Mouse (Mus musculus) MEL (cell line): ENCODE data around the gene 4930544D05Rik. TPM values are rescaled to one million over a fixed set of nuclear protein-coding genes. Genes with fewer than 3 reads are reported as not detected.

Source experiments
- DNase-seq: peaks from one replicate; pipeline ENCODE4 v3.0.0; 2011; ENCODE audit warnings: low read depth, low spot score
- H3K27ac ChIP-seq: 2 replicates; pipeline ENCODE4 v1.5.1; 2012; ENCODE audit warnings: low read depth, mild to moderate bottlenecking, control low read depth, low read length, moderate library complexity; ENCODE audit not compliant: control insufficient read depth
- H3K27me3 ChIP-seq, 2 experiments: fragments of 150-350 bp in 1 of 2; sonication (generic) in 1 of 2; 2 replicates each; pipeline ENCODE4 v1.6.1; 2012; ENCODE audit warnings: low read length in 2 of 2, mild to moderate bottlenecking in 2 of 2, improper control_type of control experiment in 1 of 2, moderate library complexity in 1 of 2; ENCODE audit not compliant: insufficient read depth in 2 of 2, control insufficient read depth in 1 of 2
- H3K36me3 ChIP-seq, 2 experiments: 2 replicates each; pipeline ENCODE4 v1.6.1; 2012 to 2014; ENCODE audit warnings: low read length in 2 of 2, improper control_type of control experiment in 1 of 2, inconsistent platforms in 1 of 2, mild to moderate bottlenecking in 1 of 2; ENCODE audit not compliant: insufficient read depth in 2 of 2, control insufficient read depth in 1 of 2
- H3K4me1 ChIP-seq, 2 experiments: fragments of 150-350 bp in 1 of 2; sonication (generic) in 1 of 2; 2 replicates each; pipeline ENCODE4 v1.6.1; 2012; ENCODE audit warnings: low read length in 2 of 2, improper control_type of control experiment in 1 of 2, mild to moderate bottlenecking in 1 of 2; ENCODE audit not compliant: insufficient read depth in 2 of 2, control insufficient read depth in 1 of 2
- H3K4me3 ChIP-seq, 2 experiments: fragments of 150-350 bp in 1 of 2; sonication (generic) in 1 of 2; 2 replicates each; pipeline ENCODE4 v1.5.1; 2012; ENCODE audit warnings: low read depth in 2 of 2, low read length in 2 of 2, mild to moderate bottlenecking in 2 of 2, moderate library complexity in 2 of 2, control low read depth in 1 of 2, improper control_type of control experiment in 1 of 2; ENCODE audit not compliant: control insufficient read depth in 1 of 2, insufficient read depth in 1 of 2
- H3K79me2 ChIP-seq: 2 replicates; pipeline ENCODE4 v1.6.1; 2012; ENCODE audit warnings: mild to moderate bottlenecking, low read length, moderate library complexity; ENCODE audit not compliant: control insufficient read depth, poor library complexity, insufficient read depth
- H3K9ac ChIP-seq: 2 replicates; pipeline ENCODE4 v1.6.1; 2012; ENCODE audit warnings: low read depth, mild to moderate bottlenecking, control low read depth, low read length, moderate library complexity; ENCODE audit not compliant: control insufficient read depth, poor library complexity, severe bottlenecking
- H3K9me3 ChIP-seq: fragments of 150-350 bp; sonication (generic); replicated peaks from 2 replicates; pipeline ENCODE4 v1.6.1; 2012; ENCODE audit warnings: mild to moderate bottlenecking, low read length, improper control_type of control experiment, moderate library complexity; ENCODE audit not compliant: insufficient read depth
- CHD1 ChIP-seq: IDR thresholded peaks from 2 replicates; pipeline ENCODE4 v1.6.1; 2012; ENCODE audit warnings: low read depth, mild to moderate bottlenecking, inconsistent platforms, low read length, improper control_type of control experiment
- CHD2 ChIP-seq: IDR thresholded peaks from 2 replicates; pipeline ENCODE4 v1.6.1; 2011; ENCODE audit warnings: low read length, improper control_type of control experiment
- EP300 ChIP-seq, 2 experiments: IDR thresholded peaks; 2 replicates each; pipeline ENCODE4 v1.6.1; 2011; ENCODE audit warnings: improper control_type of control experiment in 2 of 2, low read length in 2 of 2, low read depth in 1 of 2, mild to moderate bottlenecking in 1 of 2
- ETS1 ChIP-seq: IDR thresholded peaks from 2 replicates; pipeline ENCODE4 v1.6.1; 2012; ENCODE audit warnings: low read depth, mild to moderate bottlenecking, inconsistent platforms, low read length, improper control_type of control experiment, moderate library complexity
- HCFC1 ChIP-seq: IDR thresholded peaks from 2 replicates; pipeline ENCODE4 v1.6.1; 2012; ENCODE audit warnings: low read depth, mild to moderate bottlenecking, inconsistent platforms, low read length, improper control_type of control experiment, moderate library complexity
- MAFK ChIP-seq: IDR thresholded peaks from 2 replicates; pipeline ENCODE4 v1.6.1; 2011; ENCODE audit warnings: low read depth, mild to moderate bottlenecking, low read length, improper control_type of control experiment, borderline replicate concordance
- MAX ChIP-seq: IDR thresholded peaks from 2 replicates; pipeline ENCODE4 v1.6.1; 2011; ENCODE audit warnings: low read length, improper control_type of control experiment
- MAZ ChIP-seq: IDR thresholded peaks from 2 replicates; pipeline ENCODE4 v1.6.1; 2012; ENCODE audit warnings: low read depth, mild to moderate bottlenecking, inconsistent platforms, low read length, improper control_type of control experiment
- MEF2A ChIP-seq: IDR thresholded peaks from 2 replicates; pipeline ENCODE4 v1.6.1; 2014; ENCODE audit warnings: low read depth, mild to moderate bottlenecking, inconsistent platforms, low read length, improper control_type of control experiment; ENCODE audit not compliant: poor library complexity, insufficient replicate concordance, severe bottlenecking; ENCODE audit errors: extremely low read depth
- MXI1 ChIP-seq: IDR thresholded peaks from 2 replicates; pipeline ENCODE4 v1.6.1; 2011; ENCODE audit warnings: mild to moderate bottlenecking, low read depth, low read length, improper control_type of control experiment
- MYC ChIP-seq: IDR thresholded peaks from 2 replicates; pipeline ENCODE4 v1.6.1; 2011; ENCODE audit warnings: low read depth, mild to moderate bottlenecking, low read length, improper control_type of control experiment, moderate library complexity
- NRF1 ChIP-seq: IDR thresholded peaks from 2 replicates; pipeline ENCODE4 v1.6.1; 2014; ENCODE audit warnings: low read depth, mild to moderate bottlenecking, inconsistent platforms, low read length, improper control_type of control experiment, moderate library complexity; ENCODE audit not compliant: poor library complexity, insufficient read depth, severe bottlenecking
- POLR2AphosphoS5 ChIP-seq: IDR thresholded peaks from 2 replicates; pipeline ENCODE4 v1.6.1; 2012; ENCODE audit warnings: low read depth, borderline replicate concordance, mild to moderate bottlenecking, inconsistent platforms, low read length, moderate library complexity, mixed read lengths
- RAD21 ChIP-seq: IDR thresholded peaks from 2 replicates; pipeline ENCODE4 v1.6.1; 2011; ENCODE audit warnings: mild to moderate bottlenecking, low read depth, low read length, improper control_type of control experiment
- RCOR1 ChIP-seq: IDR thresholded peaks from 2 replicates; pipeline ENCODE4 v1.6.1; 2012; ENCODE audit warnings: low read depth, mild to moderate bottlenecking, inconsistent platforms, low read length, improper control_type of control experiment
- SIN3A ChIP-seq: IDR thresholded peaks from 2 replicates; pipeline ENCODE4 v1.6.1; 2012; ENCODE audit warnings: low read length, improper control_type of control experiment, inconsistent platforms
- SMC3 ChIP-seq: IDR thresholded peaks from 2 replicates; pipeline ENCODE4 v1.6.1; 2011; ENCODE audit warnings: low read depth, low read length, improper control_type of control experiment
- TAL1 ChIP-seq: IDR thresholded peaks from 2 replicates; pipeline ENCODE4 v1.6.1; 2012; ENCODE audit warnings: mild to moderate bottlenecking, inconsistent platforms, low read length, moderate library complexity, mixed read lengths
- TCF12 ChIP-seq: IDR thresholded peaks from 2 replicates; pipeline ENCODE4 v1.6.1; 2014; ENCODE audit warnings: low read depth, mild to moderate bottlenecking, inconsistent platforms, low read length, improper control_type of control experiment, moderate library complexity
- UBTF ChIP-seq: IDR thresholded peaks from 2 replicates; pipeline ENCODE4 v1.6.1; 2012; ENCODE audit warnings: low read depth, mild to moderate bottlenecking, inconsistent platforms, low read length, improper control_type of control experiment, moderate library complexity, borderline replicate concordance; ENCODE audit not compliant: insufficient read depth
- USF1 ChIP-seq: IDR thresholded peaks from 2 replicates; pipeline ENCODE4 v1.6.1; 2014; ENCODE audit warnings: low read depth, mild to moderate bottlenecking, inconsistent platforms, low read length, improper control_type of control experiment, moderate library complexity
- USF2 ChIP-seq, 2 experiments: IDR thresholded peaks; 2 replicates each; pipeline ENCODE4 v1.6.1; 2011 to 2012; ENCODE audit warnings: improper control_type of control experiment in 2 of 2, low read length in 2 of 2, borderline replicate concordance in 1 of 2, inconsistent platforms in 1 of 2, low read depth in 1 of 2, mild to moderate bottlenecking in 1 of 2; ENCODE audit not compliant: insufficient read depth in 1 of 2
- ZMIZ1 ChIP-seq: IDR thresholded peaks from 2 replicates; pipeline ENCODE4 v1.6.1; 2012; ENCODE audit warnings: low read depth, mild to moderate bottlenecking, inconsistent platforms, low read length, improper control_type of control experiment, moderate library complexity
- ZNF384 ChIP-seq: IDR thresholded peaks from 2 replicates; pipeline ENCODE4 v1.6.1; 2012; ENCODE audit warnings: low read depth, mild to moderate bottlenecking, inconsistent platforms, low read length, improper control_type of control experiment
- polyA plus RNA-seq, 2 experiments: library from polyadenylated mRNA; stranded (reverse) in 1 of 2; unstranded in 1 of 2; fragments of >175 nt in 1 of 2; fragments of >200 nt in 1 of 2; gene quantifications; 2 replicates each; pipeline versions ENCODE4 v1.2.1 to v1.2.4; 2012; ENCODE audit warnings: low replicate concordance in 2 of 2, low read depth in 1 of 2; ENCODE audit not compliant: insufficient read length in 2 of 2, insufficient read depth in 1 of 2, missing spikeins in 1 of 2
- total RNA-seq: library from RNA; depleted of rRNA; stranded (reverse); fragments of 300-350 nt; gene quantifications from 2 replicates; pipeline ENCODE4 v1.2.3, GENCODE M21; 2012

4930544D05Rik gene
- total and polyA plus RNA-seq, 3 experiments, result 0.10 TPM; not detected in 2

DNA sequence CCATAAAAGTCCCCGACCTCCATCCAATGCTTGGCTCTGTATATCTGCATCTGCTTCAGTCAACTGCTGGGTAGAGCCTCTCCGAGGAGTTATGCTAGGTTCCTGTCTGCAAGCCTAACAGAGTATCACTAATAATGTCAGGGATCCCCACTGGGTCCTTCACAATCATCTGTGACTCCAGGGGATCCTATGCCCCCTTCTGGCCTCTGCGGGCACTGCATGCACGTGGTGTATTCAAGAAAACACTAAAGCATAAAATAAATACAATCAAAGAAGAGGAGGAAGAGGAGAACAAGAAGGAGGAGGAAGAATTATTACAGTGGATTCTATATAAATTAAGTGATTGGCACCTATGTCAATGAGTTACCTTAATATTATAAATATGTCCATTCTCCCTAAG is 9.8 kb downstream of the 4930544D05Rik start (continued):
- TF ChIP-seq MXI1 (peak; percentile 55; the same call in 1 of the 2 replicates), USF2 (IDR thresholded peaks at IDR 0.05; ENCODE audit: borderline replicate concordance in 1 of 2, insufficient read depth in 1 of 2, low read depth in 1 of 2, low read length in 2 of 2) (no peak), MAZ (no peak), EP300 (IDR thresholded peaks at IDR 0.05; ENCODE audit: low read depth in 1 of 2, low read length in 2 of 2) (no peak), MAFK (no peak), ETS1 (no peak), TCF12 (no peak), ZMIZ1 (no peak), MAX (peak; percentile 85), ZNF384 (no peak), POLR2AphosphoS5 (no peak), CHD2 (no peak), HCFC1 (no peak), RCOR1 (no peak), USF1 (peak; percentile 59), UBTF (no peak), RAD21 (peak; percentile 76), MYC (peak; percentile 95), NRF1 (no peak), TAL1 (no peak), SMC3 (peak; percentile 91)

DNA sequence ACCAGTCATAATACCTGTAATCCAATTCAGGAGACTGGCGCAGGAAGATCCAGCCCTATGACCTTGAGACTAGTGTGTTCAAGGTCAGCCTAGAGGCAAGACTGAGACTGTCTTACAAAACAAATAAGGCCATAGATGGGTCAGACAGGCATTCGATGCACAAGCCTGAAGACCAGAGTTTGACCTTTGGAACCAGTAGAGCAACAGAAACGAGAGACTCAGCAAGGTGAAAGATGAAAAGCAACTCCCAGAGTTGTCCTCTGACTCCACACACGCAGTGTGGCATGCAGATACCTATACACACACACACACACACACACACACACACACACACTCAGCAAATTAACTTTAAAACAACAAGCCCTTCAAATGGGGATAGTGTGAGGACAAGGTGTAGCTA is 11.2 kb downstream of the 4930544D05Rik start:
- TF ChIP-seq CHD1 (no peak), POLR2AphosphoS5 (no peak), MAFK (no peak), SIN3A (no peak), MEF2A (no peak), ZNF384 (no peak)
- peaks cover 0 to 10% of the 10 kb centered on the region in 2 experiments; a peak in 2 of 4 replicates for H3K36me3 ChIP-seq
- H3K9ac ChIP-seq, result no peak overlapping the region
- peaks cover 5 to 15% of the 10 kb centered on the region in 2 experiments for H3K4me1 ChIP-seq
- no peaks in the 10 kb centered on the region for H3K9me3 ChIP-seq
- no peaks in the 10 kb centered on the region for H3K27me3 ChIP-seq
- H3K79me2 ChIP-seq, result no peaks in the 10 kb centered on the region
- H3K27ac ChIP-seq, result no peak overlapping the region
- DNase-seq, result no peak
- H3K4me3 ChIP-seq, result no peak overlapping the region
